Mouse (Mus musculus): ENCODE results near the gene Edf1.
"Not testable (repeated sequence)": the region's sequence is repeated elsewhere in the genome, so short reads cannot be mapped to it uniquely, and the experiment has no call there.

The Edf1 gene

DNA sequence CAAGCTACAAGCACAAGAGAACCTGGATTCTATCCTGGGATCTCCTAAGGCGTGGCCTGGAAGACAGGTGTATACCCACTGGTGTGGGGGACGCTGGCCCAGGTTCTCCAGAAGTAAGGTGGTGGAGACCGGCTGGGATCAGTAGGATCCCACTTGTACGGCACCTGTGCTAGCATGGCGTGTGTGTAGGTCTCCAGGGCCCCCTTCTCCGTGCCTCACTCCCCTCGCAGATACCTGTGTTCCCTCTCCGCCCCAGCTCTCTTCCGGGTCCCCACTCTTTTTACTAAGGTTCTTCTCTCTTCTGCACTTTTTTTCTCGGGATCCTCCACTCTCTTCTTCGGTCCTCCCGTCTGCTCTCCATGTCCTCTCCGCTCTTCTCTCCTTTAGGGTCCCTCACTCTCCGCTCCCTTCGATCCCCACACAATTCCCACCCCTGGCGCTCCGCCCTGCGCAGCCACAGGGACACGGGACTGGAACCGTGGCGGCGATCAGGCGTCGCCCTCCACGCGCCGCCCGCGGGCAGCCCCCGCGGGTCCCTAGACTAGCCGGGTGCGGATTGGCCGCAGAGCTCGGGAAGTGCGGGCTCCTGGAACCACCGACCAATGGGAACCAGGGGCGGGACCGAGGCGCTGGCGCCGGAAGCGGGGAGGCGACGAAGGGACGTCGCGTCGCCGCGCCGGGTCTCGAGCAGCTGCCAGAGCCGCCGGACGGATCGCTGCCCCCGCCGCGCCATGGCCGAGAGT is at the start of gene Edf1:
Gene Edf1, plus strand, starts transcription at position 627 of the 743 bp plus-strand sequence.
- peak; percentile 94 for DNase-seq (ENCODE audit: low spot score)

DNA sequence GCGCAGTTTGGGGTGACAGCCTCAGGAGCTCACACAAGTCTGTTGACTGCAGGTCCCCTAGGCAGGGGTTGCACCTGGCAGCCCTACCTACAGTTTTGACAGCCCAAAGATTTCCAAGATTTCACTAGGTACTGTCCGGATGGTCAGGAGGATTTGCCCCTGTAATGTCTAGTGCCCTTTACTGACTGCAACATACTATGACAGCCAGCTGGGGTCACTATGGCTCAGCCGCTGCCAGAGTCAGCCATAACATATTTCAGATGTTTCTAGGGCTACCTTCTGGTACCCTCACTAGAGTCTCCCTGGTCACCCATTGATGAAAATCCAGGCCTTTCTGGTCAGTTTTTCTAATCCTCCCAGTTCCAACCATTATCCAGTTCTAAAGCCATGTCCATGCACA is 47.7 kb upstream of the Edf1 start:
- no peak for DNase-seq (ENCODE audit: low spot score)

DNA sequence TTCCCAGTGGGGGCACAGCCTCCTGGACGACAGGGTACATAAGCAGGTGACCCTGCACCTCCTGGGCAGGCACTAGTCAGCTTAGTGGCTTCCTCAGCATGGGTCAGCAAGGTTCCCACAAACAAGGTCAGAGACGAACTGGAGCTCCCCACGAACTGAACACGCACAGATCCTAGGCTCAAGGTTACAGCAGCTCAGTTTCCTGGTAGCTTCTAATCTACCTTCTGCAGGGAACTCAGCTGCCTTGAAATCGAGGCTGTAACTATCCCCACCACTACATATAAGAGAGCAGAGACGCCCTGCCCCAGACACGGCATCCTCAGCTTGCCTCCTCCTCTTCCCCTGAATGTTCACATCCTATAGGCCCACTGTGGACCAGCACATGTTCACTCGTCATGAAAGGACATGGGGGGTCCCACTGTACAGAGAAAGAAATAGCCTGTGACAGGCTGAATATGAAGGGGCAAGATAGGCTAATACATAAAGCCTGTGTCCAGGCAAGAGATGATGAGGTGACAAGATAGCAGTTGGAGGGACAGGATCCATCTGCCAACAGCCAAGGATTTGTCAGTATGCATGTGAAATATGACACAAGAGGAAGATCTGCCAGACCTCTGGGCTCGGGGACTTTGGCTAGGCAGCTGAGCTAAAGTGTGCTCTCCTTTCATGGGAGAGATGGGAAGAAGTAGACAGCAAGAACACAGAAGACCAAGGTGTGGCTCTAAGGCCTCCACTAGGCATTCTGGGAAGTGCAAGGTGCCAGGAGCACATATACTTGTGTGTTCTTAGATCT is 30.9 kb upstream of the Edf1 start:
- DNase-seq (ENCODE audit: low spot score) = no peak

DNA sequence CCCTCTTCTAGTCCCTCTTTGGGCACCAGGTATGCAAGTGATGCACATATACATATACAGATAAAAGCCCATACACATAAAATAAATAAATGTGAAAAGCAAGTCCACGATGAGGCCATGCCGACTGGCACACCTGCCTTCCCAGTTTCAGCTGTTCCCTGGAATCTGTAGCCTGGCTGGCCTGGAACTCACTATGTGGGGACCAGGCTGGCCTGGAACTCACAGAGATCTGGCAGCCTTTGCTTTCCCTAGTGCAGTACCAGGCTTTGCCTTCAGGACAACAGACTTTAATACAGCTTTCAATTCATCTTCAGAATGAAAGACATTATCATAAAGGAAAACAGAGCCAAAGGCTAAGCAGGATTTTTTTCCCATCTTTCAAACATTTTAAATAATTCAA is 23.9 kb upstream of the Edf1 start:
- no peak for DNase-seq (ENCODE audit: low spot score)

DNA sequence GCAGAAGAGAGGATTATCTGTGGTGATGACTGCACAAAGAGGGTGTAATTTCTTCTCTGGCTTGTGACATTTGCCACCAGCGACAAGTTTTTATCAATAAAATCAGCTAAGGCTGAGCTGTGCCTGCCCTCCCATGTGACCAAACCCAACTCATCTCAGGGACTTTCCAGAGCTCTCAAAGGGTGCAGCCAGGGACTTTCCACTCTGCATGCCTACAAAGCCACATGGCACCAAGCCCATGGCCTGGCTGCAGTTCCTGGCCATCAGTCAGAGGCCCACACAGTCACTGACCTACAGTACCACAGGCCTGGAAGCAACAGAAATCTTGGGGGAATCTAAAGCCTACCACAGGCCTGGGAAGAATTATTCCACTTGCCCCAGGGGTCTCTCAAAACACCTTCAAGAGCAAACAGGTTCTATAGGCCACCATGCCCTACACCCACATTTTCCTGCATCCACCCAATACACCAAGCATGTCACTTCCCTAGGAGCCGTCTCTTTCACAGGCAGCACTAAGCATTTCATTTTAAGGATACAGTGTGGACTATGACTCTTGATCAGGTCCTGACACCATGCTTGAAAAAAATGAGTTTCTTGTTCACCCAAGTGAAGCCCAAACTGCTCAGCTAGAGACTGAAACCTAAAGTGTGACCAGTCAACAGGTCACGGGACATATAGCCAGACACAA is 23.3 kb upstream of the Edf1 start:
- no peak for DNase-seq (ENCODE audit: low spot score)

DNA sequence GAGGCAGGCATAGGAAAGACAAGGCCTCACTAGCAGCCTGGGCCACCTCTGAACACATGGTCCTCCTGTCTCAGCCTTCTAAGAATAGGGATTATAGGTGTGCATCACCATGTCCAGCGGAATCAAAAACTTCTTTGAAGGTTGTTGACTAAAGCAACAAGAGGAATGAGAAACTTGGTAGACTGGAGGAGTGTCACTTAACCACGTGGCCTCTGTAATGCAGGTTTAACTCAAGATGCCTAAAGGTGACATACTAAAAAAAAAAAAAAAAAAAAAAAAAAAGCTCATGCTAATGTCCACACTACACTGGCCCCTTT is 22.8 kb upstream of the Edf1 start:
- no peak for DNase-seq (ENCODE audit: low spot score)

DNA sequence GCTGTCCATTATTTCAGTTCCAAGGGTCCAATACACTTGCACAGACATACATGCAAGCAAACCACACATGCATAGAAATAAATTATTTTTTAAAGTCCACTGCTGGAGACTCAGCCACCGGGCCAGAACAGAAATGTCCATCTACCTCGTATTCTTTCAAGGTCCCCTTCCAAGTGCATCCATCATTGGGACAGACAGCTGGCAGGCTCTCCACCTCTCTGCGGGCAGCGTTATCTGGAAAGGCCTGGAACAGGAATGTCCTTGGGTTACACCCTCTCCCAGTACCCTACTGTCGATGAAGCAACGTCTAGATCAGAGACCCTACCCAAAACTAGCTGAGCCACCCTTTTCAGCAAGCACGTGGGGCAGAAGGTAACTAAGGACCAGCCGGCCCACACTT is 21.1 kb upstream of the Edf1 start:
- no peak for DNase-seq (ENCODE audit: low spot score)

DNA sequence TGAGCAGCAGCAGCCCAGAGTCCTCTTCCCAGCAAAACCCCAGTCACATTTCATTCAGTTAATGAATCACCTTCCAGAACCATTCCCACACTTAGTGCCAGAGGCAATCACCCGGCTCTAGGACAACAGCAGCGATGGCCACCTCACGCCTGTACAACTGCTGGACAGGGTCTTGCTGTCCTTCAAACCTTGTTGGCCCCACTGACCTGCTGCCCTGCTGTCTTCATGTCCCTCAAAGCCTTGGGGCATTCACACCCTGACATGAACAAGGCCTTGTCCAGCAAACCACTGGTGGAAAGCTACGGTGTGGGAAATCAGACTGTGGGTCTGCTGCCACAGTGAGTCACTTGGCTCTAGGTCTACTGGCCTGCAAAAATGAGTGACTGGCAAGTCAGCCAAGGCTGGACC is 17.1 kb upstream of the Edf1 start:
- no peak for DNase-seq (ENCODE audit: low spot score)

DNA sequence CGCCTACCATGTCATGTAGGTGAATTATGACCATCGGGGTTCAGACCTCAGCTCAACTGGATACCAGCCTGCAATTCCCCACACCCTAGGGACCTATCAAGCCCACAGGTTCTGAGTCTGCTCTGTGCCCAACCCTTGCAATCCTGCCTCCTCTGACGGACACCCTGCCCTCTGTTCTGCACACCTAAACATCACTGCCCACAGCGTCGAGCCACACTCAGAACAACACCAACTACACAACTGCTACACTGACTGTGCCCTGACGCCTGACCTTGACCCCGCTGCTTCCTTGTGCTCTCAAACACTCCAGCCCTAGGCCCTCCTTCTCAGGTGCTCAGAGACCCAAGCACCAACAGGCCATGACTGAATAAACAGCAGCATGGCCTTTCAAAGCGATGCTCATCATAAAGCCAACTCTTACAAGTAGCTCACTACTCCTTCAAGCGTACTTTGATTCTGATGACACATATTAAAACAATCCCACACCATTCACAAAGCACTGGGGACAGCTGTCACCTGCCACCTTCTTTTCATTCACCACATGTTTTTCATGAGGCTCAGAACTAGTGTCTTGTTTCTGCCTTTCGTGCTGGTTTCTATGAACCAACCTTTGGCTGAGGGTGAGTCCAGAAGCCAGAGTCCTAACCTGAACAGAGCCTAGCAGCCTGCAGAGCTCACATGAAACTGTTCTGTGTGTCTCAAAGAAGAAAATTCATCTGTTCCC is 15.8 kb upstream of the Edf1 start:
- DNase-seq (ENCODE audit: low spot score) = no peak

DNA sequence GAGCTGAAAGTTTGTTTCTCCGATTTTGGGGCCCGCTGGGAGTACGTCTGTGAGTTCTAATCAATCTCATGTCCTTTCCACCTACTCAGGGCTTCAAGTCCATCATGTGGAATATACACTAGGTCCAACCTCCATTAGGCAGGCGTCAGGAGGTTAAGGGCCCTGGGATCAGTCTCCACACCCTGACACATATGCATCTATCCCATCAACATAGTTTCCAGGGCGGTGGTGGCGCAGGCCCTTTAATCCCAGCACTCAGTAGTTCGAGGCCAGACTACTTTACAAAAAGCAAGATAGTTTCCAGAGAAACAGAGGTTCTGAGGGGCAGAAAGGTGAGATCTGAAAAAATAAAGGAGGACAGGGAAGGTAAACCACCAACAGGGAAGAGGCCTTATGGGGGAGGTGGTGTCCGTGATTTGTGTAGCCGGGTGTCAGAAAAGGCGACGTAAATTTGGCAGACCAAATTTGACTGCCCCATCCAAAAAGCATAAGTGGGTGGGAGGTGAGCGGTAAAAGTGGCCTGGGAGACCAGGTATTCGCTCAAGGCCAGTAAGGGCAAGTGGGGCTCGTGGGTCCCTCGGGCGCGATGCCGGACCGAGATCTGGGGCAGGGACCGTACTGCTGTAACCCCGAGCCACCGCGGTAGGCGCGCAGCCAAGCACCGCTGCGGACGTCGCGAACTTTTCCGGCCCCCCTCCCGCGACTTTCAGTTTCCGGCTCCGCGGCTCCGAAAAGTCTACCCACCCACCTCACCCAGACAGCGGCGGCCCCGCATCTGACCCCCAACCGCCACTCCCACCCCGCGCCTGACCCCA is 11.4 kb upstream of the Edf1 start:
- no peak for DNase-seq (ENCODE audit: low spot score)

DNA sequence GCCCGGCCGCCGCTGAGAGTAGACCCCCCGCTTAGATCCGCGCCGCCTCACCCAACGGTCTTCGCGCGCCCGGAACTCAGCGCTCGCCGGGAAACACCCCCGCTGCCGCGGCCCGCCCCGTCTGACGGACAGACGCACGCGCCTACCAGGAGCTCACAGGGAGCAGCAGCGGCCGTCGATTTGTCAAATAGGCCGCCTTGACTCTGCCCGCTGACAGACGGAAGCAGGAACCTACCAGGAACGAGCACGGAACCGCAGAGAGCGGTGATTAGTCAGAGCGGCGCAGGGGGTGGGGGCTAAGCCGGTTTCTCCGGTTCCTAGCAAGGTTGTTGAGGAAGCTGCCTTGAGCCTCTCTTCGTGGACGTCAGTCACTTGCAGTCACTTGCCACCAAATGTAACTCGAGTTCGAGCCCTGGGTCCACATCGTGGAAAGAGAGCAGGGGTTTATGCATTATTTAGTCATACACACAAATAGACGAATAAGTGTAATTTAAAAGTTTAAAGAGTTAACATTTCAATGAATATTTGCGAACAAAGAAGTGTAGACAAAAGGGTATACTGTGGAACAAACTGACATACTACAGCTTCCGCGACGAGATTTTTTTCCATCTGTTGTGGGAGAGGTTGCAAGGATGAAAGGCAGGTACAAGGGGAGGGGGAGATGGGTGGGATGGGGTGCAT is 10.7 kb upstream of the Edf1 start, which contains the start of gene Traf2:
Gene Traf2, minus strand, starts transcription at position 130 of the 681 bp plus-strand sequence.
- peak; percentile 98 for DNase-seq (ENCODE audit: low spot score)

DNA sequence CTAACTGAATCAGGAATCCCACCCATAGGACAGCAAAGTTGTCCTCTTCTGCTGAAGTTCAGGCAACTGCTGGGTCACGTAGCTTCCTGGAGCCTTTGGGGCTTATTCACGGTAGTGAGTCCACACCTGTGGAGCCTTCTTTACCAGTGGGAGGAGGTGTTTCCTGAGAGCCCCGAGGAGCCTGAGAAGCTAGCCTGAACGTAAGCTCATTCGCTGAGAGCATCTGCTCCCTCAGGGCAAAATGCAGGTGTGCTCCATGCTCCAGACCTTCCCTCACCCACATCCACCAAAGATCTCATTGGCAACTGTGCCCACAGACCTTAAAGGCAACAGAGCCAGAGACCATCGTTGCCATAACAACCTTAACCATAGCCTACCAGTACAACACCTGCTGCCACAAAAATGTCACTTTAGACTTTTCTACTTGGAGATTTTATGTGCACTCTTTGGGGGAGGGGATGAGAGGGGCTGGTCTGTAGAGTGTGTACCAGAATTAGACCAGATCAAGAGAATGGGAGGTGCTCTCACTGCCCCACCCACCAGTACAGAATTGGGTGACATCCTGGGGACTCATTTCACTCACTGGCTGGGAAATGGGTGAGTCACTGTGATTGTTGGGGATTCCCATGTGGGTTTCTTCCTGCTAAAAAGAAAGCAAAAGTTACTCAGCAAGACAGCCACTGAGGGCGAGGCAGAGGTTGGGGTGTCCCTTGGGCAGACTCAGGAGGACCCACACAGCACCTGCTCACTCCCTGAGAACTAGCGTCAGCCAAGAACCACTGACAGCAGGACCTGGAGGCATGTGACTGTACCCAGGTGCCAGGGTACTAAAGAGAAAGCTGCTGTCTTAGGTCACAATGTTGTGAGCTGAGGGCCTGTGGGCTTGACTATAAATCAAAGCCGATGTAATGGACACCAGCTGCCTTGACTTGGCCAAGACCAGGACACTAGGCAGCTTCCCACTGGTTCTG is 8.3 kb upstream of the Edf1 start:
- DNase-seq (ENCODE audit: low spot score) = no peak

DNA sequence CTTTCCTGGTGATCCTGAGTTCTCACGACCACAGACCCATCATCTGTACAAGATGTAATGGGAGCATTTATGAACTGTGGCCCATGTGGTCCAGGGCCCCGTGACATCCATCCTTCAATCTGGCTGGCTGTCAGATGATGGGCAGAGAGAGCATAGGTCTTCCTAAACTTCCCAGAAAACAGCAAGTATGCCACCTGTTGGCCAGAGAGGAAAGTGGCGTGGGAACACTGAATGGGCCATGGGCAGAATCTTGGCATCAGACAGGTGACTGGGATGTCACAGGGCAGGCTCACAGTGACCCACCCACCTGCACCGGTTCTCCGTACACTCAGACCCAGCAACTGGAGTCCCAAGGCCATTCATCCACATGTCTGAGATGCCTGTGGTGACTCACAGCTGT is 6.5 kb upstream of the Edf1 start:
- no peak for DNase-seq (ENCODE audit: low spot score)

DNA sequence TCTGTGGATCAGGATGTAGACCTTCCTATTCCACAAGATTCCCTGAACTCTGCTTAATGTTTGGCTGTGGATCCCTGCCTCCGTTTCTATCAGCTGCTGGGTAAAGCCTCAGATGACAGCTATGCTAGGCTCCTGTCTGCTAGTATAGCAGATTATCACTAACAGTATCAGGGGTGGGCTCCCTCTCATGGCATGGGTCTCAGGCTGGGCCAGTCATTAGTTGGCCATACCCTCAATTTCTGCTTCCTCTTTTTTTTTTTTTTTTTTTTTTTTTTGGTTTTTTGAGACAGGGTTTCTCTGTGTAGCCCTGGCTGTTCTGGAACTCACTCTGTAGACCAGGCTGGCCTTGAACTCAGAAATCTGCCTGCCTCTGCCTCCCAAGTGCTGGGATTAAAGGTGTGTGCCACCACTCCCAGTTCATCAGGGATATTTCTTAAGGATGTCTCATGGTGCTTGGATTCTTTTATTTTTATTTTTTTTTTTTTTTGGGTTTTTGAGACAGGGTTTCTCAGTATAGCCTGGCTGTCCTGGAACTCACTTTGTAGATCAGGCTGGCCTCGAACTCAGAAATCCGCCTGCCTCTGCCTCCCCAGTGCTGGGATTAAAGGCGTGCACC is 4.4 kb upstream of the Edf1 start:
- not testable (repeated sequence) for DNase-seq (ENCODE audit: low spot score)

DNA sequence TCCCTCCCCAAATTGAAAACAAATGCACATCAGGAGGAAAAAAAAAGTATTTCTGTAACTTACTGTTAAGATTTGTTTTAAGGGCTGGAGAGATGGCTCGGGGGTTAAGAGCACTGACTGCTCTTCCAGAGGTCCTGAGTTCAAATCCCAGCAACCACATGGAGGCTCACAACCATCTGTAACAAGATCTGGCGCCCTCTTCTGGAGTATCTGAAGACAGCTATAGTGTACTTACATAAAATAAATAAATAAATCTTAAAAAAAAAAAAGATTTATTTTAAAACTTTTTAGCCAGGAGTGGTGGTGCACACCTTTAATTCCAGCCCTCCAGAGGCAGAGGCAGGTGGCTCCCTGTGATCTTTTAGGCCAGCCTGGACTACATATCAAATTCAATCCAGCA is 2.2 kb upstream of the Edf1 start:
- not testable (repeated sequence) for DNase-seq (ENCODE audit: low spot score)

DNA sequence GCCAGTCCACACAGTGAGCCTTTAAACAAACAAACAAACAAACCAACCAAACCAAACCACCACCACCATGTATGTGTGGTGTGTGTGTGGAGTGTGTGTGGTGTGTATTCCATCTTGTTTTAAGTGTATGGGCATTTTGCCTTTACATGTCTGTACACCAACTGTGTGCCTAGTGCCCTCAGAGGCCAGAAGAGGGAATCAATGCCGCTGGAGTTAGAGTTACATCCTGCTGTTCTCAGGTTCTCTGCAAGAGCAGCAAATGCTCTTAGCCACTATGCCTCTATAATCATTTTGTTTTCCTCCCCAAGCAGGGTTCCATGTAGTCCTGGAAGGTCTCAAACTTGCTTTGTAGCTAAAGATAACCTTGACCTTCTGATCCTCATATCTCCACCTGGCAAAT is 1.4 kb upstream of the Edf1 start:
- DNase-seq (ENCODE audit: low spot score) = no peak

DNA sequence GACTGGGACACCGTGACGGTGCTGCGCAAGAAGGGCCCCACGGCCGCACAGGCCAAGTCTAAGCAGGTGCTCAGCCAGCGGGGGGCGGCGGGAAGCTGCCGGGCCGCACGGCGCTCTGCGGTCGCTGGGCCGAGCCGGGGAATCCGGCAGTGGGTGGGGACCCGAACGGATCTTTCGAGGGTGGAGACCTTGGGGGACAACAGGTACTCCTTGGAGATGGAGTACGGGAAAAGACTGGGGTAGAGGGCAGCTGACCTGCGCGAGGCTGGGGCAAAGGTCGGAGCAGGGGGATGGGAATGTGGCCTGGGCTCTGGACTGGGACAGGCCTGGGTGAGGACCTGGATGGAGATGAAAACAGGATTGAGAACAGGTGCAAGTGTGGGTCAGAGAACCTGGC is 315 bp downstream of the Edf1 start:
- no peak for DNase-seq (ENCODE audit: low spot score)

DNA sequence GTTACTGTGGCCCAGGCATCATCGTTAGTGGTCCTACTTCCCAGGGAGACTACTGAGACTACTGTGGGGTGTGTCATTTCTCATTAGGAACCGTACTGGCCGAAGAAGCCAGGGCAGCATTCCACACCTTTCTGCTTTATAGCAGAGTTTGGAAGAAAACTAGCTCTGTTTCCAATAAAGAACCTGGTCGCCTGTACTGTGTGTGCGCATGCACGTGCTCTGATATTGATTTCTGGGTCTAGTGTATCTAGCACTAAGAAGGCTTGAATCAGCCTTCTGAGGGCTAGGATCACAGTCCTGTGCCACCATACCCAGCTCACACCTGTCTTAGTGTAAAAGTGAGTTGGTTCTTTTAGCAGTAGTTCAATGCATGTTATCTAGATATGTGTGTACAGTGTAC is 1.1 kb downstream of the Edf1 start:
- no peak for DNase-seq (ENCODE audit: low spot score)

DNA sequence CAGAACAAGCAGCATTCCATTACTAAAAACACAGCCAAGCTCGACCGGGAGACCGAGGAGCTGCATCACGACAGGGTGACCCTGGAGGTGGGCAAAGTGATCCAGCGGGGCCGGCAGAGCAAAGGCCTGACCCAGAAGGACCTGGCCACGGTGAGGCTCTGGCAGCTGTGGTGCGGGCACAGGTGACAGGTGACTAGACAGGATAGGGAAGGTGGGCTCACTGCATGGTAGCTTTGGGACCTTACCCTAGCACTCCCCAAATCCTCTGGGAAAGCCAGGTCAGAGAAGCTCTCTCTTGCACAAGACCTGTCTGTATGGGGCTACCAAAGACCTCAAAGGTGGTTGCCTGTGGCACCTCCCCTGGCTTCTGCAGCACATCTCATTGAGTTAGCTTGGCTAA is 2.9 kb downstream of the Edf1 start:
- DNase-seq (ENCODE audit: low spot score) = no peak
